Mouse (Mus musculus) limb, embryonic 15.5 days (tissue): ENCODE data around the gene Lrrc7. TPM values are rescaled to one million over a fixed set of nuclear protein-coding genes. Genes with fewer than 3 reads are reported as not detected.

Experiments
- ATAC-seq: fragments of 200-750 bp; cut with Nextera tagmentation; 2 replicates; pipeline ENCODE4 v1.8.0; 2017; ENCODE audit warnings: low read depth, moderate TSS enrichment; ENCODE audit not compliant: insufficient number of reproducible peaks, low FRiP score, low TSS enrichment
- H3K27ac ChIP-seq: fragments of 300-500 bp; sonication (generic); 2 replicates; pipeline ENCODE4 v1.5.1; 2015; ENCODE audit warnings: moderate library complexity, mild to moderate bottlenecking, inconsistent platforms
- H3K27me3 ChIP-seq: fragments of 300-500 bp; sonication (generic); 2 replicates; pipeline ENCODE4 v1.6.1; 2015; ENCODE audit warnings: inconsistent platforms
- H3K36me3 ChIP-seq: fragments of 300-500 bp; sonication (generic); 2 replicates; pipeline ENCODE4 v1.6.1; 2015; ENCODE audit warnings: inconsistent platforms
- H3K4me1 ChIP-seq: fragments of 300-500 bp; sonication (generic); 2 replicates; pipeline ENCODE4 v1.6.1; 2015; ENCODE audit warnings: inconsistent platforms
- H3K4me2 ChIP-seq: fragments of 300-500 bp; sonication (generic); 2 replicates; pipeline ENCODE4 v1.6.1; 2015; ENCODE audit warnings: mild to moderate bottlenecking, inconsistent platforms
- H3K4me3 ChIP-seq: fragments of 300-500 bp; sonication (generic); 2 replicates; pipeline ENCODE4 v1.5.1; 2015; ENCODE audit warnings: mild to moderate bottlenecking, inconsistent platforms
- H3K9ac ChIP-seq: fragments of 300-500 bp; sonication (generic); 2 replicates; pipeline ENCODE4 v1.6.1; 2015; ENCODE audit warnings: inconsistent platforms
- H3K9me3 ChIP-seq: fragments of 300-500 bp; sonication (generic); 2 replicates; pipeline ENCODE4 v1.6.1; 2016; ENCODE audit warnings: inconsistent platforms
- WGBS: fragments of 180-500 bp; shearing (Covaris S2); methylation state at CpG from one replicate; pipeline ENCODE4 v1.1.7; 2015; 5-methylcytosine and 5-hydroxymethylcytosine counted together
- polyA plus RNA-seq: library from polyadenylated mRNA; unstranded; fragments of >200 nt; fragmentation: Nextera tagmentation; extraction: Ambion mirVana; gene quantifications from 2 replicates; pipeline ENCODE4 v1.2.1, GENCODE M21; 2015

Lrrc7 gene
- polyA plus RNA-seq, 1 experiment from 2014 or later: 1.2 TPM

DNA sequence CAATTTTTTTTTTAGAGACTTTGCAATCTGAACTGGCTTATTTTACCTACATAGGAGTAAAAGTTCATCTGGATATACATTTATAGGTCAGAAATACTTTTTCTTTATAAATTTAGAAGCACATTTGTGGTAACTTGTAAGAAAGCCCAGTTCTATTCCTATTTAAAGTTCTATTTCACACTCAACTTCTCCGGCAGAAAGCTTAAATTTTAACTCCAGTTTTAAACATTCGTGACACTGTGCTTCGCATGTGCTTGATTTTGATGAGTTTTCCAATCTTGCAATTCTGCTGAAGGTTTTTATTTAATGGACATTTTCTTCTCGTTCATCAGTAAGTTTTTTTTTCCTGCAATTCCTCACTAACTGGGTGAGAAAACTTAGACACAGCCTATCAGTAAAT is 205.8 kb downstream of the Lrrc7 start:
- no peaks in the 10 kb centered on the region for H3K36me3 ChIP-seq
- ATAC-seq: no peak
- H3K9ac ChIP-seq: no peak overlapping the region
- no peak overlapping the region for H3K4me2 ChIP-seq
- 88% methylated on average over 4 of the region's 4 CpGs for WGBS
- H3K27ac ChIP-seq: no peak overlapping the region
- no peak overlapping the region for H3K4me3 ChIP-seq
- no peaks in the 10 kb centered on the region for H3K9me3 ChIP-seq
- no peaks in the 10 kb centered on the region for H3K27me3 ChIP-seq
- H3K4me1 ChIP-seq: no peaks in the 10 kb centered on the region

DNA sequence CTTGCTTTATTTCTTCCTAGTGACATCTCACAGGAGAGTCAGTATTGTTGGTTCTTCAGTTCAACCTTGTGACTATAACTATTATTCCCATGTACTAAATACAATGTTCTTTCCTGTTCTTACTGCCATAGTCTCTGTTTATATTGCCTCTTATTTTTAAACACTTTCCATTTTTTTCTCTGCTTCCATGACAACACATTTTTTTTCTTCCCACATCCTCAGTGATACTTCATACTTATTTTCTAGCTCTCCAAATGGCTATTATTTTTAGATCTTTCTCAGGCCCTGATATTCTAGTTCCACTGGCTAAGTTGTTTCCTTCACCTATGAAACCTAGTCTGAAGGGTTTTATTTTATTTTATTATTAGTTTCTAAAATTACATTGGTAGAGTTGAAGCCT is 221.2 kb downstream of the Lrrc7 start:
- no peak for ATAC-seq

DNA sequence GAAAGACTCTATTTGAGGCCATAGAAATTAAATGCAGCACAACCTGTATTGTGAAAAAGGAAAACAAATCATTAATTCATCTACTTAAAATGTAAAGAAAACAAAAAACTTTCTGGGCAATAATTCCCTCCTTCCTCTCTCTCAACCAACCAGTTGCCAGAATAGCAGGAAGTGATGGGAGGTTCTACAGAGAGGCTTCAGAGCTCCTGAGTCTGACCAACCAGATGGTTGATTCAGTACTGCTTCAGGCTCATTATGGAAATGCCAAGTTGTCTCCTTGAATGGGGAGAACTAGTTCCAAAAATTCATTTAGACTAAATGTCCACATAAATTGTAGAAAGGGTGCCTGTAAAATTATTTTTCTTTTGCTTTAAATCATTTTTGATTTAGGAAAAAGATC is 231.9 kb downstream of the Lrrc7 start:
- no peak for ATAC-seq
- Histone ChIP-seq H3K36me3 (no peaks in the 10 kb centered on the region), H3K4me1 (no peaks in the 10 kb centered on the region), H3K4me3 (no peak overlapping the region), H3K4me2 (no peak overlapping the region), H3K9me3 (no peaks in the 10 kb centered on the region), H3K27ac (no peak overlapping the region), H3K9ac (no peak overlapping the region), H3K27me3 (no peaks in the 10 kb centered on the region)

More for the DNA sequence above, 221.2 kb downstream of the Lrrc7 start:
- no peak overlapping the region for H3K27ac ChIP-seq
- H3K36me3 ChIP-seq: no peaks in the 10 kb centered on the region
- no peaks in the 10 kb centered on the region for H3K27me3 ChIP-seq
- H3K4me2 ChIP-seq: no peak overlapping the region
- no peak overlapping the region for H3K9ac ChIP-seq
- no peaks in the 10 kb centered on the region for H3K9me3 ChIP-seq
- no peak overlapping the region for H3K4me3 ChIP-seq
- H3K4me1 ChIP-seq: no peaks in the 10 kb centered on the region

DNA sequence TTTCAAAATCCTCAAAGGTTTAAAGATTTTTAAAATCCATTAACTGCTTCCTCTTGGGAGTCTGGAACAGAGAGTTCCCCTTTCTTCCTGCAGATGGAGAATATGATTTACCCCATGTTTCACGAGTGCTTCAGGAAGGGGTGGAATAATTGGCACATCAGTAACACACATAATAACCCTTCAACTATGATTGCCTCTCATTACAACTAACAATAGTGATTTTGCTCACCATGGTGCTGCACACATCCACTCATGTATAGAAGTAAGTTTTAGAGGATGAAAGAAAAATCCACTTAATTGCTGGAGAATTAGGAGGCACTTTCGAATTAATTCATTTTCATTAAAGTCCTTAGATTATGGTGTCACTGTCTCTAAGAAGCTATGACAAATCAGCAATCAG is 251.6 kb downstream of the Lrrc7 start:
- no peak overlapping the region for H3K4me3 ChIP-seq
- H3K4me2 ChIP-seq: no peak overlapping the region
- H3K9ac ChIP-seq: no peak overlapping the region
- 41% methylated on average over 2 of the region's 2 CpGs for WGBS
- H3K27me3 ChIP-seq: no peaks in the 10 kb centered on the region
- ATAC-seq: no peak
- H3K4me1 ChIP-seq: no peaks in the 10 kb centered on the region
- no peak overlapping the region for H3K27ac ChIP-seq
- no peaks in the 10 kb centered on the region for H3K9me3 ChIP-seq
- H3K36me3 ChIP-seq: no peaks in the 10 kb centered on the region

DNA sequence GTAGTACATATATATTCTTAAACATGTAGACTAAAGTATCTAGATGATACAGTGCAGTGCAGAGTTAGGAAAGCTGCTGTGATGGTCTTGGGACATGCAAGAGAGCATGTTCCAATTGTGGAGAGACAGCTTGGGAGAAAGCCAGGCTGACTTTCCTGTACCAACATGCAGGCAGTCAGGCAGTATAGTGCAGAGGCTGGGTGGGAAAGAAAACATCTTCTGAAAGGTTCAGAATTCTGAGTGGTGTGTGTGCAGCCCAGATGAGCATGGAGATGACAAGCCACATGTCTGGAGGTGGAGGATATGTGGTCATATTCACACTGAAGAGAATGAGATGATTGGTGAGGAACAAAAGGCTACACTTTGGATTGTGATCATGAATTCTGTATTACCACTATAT is 254.6 kb downstream of the Lrrc7 start:
- H3K27ac ChIP-seq: no peak overlapping the region
- ATAC-seq: no peak
- no peaks in the 10 kb centered on the region for H3K4me1 ChIP-seq
- no peak overlapping the region for H3K9ac ChIP-seq
- H3K36me3 ChIP-seq: no peaks in the 10 kb centered on the region
- H3K27me3 ChIP-seq: no peaks in the 10 kb centered on the region
- H3K4me2 ChIP-seq: no peak overlapping the region
- no peak overlapping the region for H3K4me3 ChIP-seq
- H3K9me3 ChIP-seq: no peaks in the 10 kb centered on the region

DNA sequence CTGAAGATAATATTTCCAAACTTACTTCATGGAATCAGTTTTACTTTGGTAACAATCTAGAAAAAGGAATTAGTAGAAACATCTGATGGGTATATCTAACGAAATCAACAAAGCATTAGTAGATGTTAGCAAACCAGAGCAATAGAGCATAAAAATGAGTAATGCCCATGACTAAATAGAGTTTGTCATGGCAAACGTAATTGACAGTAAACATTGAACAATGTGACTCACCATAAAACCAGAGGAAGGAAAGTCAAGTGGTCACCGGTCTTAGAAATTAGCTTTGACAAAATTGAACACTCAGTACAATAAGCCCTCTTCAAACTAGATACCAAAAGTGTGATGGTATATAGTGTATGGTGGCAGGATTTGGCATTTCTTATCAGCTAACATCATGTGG is 263.3 kb downstream of the Lrrc7 start:
- H3K4me3 ChIP-seq: no peak overlapping the region
- WGBS: 82% methylated on average over 3 of the region's 3 CpGs
- no peaks in the 10 kb centered on the region for H3K36me3 ChIP-seq
- ATAC-seq: no peak
- H3K27me3 ChIP-seq: no peaks in the 10 kb centered on the region
- no peak overlapping the region for H3K9ac ChIP-seq
- no peaks in the 10 kb centered on the region for H3K9me3 ChIP-seq
- H3K4me2 ChIP-seq: no peak overlapping the region
- H3K27ac ChIP-seq: no peak overlapping the region
- no peaks in the 10 kb centered on the region for H3K4me1 ChIP-seq

DNA sequence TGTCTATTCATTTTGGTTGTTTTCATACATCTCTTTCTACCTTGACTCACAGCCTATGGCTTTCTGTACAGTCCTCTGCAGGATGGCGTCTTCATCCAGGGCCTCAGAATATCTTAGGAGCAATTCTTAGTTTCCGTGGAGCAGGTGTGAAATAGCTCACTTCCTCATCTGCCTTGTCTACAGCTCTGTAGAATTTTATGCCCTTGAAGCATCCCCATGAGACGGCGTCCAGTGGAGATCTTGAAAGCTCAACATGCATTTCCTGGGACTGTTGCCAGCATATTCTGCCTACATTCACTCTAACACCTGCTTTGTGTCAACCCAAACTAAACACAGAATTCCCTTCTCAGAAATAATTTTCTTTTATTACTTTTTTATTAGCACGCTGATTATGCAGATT is 267.0 kb downstream of the Lrrc7 start:
- H3K9ac ChIP-seq: no peak overlapping the region
- H3K9me3 ChIP-seq: no peaks in the 10 kb centered on the region
- no peaks in the 10 kb centered on the region for H3K36me3 ChIP-seq
- 52% methylated on average over 5 of the region's 5 CpGs for WGBS
- no peaks in the 10 kb centered on the region for H3K4me1 ChIP-seq
- no peak overlapping the region for H3K4me2 ChIP-seq
- no peak overlapping the region for H3K4me3 ChIP-seq
- H3K27me3 ChIP-seq: no peaks in the 10 kb centered on the region
- no peak for ATAC-seq
- no peak overlapping the region for H3K27ac ChIP-seq

DNA sequence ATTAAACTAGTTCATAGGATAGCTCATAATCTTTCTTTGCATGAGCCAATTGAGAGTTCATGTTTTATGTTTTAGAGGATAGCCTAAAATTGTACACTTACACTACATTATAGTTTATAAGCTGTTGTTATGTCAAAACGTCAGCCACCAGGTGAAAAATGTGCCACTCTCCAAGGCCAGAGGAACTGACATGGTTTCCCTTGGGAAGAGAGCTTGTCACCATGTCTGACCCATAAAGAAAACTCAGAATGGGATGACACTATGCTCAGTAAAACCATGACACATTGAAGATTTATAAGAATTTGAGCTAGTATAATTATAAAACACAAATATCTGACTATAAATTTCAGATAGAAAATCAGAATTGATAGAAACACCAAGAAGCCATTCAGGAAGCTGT is 277.6 kb downstream of the Lrrc7 start:
- H3K27me3 ChIP-seq: no peaks in the 10 kb centered on the region
- H3K4me3 ChIP-seq: no peak overlapping the region
- no peak overlapping the region for H3K4me2 ChIP-seq
- no peaks in the 10 kb centered on the region for H3K36me3 ChIP-seq
- no peak overlapping the region for H3K27ac ChIP-seq
- ATAC-seq: no peak
- WGBS: 40% methylated on average over 1 of the region's 1 CpGs
- no peaks in the 10 kb centered on the region for H3K4me1 ChIP-seq
- no peak overlapping the region for H3K9ac ChIP-seq
- H3K9me3 ChIP-seq: no peaks in the 10 kb centered on the region

DNA sequence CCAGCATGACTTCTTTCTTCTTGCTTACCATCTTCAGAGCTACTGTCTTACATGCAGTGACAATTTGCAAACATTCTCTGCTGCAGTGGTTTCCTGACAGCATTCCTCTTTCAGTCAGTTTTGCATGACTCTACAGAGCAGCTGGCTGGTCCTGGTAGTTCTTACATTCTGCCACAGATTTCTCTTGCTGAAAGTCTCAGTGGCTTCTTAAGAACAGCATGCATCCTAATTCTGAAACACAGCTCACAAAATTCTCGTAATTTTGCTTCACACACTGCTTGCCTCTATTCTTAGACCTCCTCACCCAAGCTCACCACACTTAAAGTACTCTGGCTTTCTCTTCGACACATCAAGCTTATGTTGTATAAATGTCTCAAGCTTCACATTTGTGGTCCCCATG is 283.4 kb downstream of the Lrrc7 start:
- Histone ChIP-seq H3K9me3 (no peaks in the 10 kb centered on the region), H3K27me3 (no peaks in the 10 kb centered on the region)
- 65% methylated on average over 2 of the region's 2 CpGs for WGBS

DNA sequence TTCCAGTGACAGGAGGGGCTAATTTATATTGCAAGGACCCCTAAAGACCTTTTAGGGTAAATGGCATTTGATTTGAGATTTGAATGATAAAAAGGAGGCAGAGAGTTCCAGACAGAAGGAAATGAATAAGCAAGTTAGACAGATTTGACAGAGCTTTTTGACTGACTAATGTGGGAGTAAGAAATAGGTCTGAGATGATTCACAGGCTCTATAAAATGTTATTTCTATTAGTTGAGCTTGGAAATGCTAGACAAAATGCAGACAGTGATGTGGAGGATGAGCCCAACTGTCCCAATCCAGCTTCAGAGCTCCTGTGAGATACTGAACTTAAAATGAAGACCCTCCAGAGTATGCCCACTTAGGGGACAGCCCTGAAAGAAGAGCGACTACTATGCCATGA is 289.3 kb downstream of the Lrrc7 start:
- Histone ChIP-seq H3K27me3 (no peaks in the 10 kb centered on the region), H3K4me2 (no peak overlapping the region), H3K36me3 (no peaks in the 10 kb centered on the region), H3K4me1 (no peaks in the 10 kb centered on the region), H3K9me3 (no peaks in the 10 kb centered on the region), H3K9ac (no peak overlapping the region), H3K4me3 (no peak overlapping the region), H3K27ac (no peak overlapping the region)
- ATAC-seq: no peak
- 72% methylated on average over 1 of the region's 1 CpGs for WGBS

More for the DNA sequence above, 283.4 kb downstream of the Lrrc7 start:
- Histone ChIP-seq H3K4me2 (no peak overlapping the region), H3K36me3 (no peaks in the 10 kb centered on the region), H3K27ac (no peak overlapping the region), H3K4me1 (no peaks in the 10 kb centered on the region), H3K9ac (no peak overlapping the region), H3K4me3 (no peak overlapping the region)
- ATAC-seq: no peak

DNA sequence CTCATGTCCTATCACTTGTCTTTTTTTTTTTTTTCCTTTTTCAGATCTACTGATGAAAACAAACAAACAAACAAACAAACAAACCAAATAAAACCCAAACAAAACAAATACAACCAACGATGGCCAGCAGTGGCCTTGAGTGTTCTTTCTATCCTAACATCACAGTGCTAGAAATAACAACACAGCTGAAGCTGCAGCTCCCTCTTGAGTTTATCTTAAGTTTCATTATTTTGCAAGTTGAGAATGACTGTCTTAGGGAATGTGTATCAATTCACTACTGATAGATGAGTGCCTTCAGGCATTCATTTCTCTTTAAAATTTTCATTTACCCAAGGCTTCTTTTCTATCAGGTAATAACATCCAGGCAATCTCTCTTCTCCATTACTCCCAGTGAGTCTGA is 291.1 kb downstream of the Lrrc7 start:
- 57% methylated on average over 1 of the region's 1 CpGs for WGBS
- H3K9ac ChIP-seq: no peak overlapping the region
- H3K36me3 ChIP-seq: no peaks in the 10 kb centered on the region
- H3K9me3 ChIP-seq: no peaks in the 10 kb centered on the region
- no peak overlapping the region for H3K4me2 ChIP-seq
- no peak overlapping the region for H3K27ac ChIP-seq
- H3K27me3 ChIP-seq: no peaks in the 10 kb centered on the region
- H3K4me3 ChIP-seq: no peak overlapping the region
- no peak for ATAC-seq
- no peaks in the 10 kb centered on the region for H3K4me1 ChIP-seq

DNA sequence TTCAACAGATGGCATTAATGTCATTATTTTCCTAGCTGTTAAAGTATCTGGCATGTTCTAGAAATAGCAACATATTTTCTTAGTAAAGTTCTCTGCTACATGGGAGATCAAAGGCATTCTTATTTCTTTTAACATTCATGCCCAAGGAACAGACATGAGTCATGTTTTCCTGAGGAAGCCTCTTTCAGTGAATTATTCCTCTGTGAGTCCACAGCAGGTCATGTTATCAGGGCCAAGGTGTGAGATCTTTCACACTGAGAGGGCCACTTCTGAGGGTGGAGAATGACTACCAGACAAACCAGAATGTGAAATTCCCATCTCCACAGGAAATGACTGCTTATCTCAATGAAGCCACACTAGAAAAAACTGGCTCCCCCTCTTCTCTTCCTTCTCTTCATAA is 309.4 kb downstream of the Lrrc7 start:
- no peak overlapping the region for H3K4me3 ChIP-seq
- no peak overlapping the region for H3K4me2 ChIP-seq
- no peak for ATAC-seq
- H3K36me3 ChIP-seq: no peaks in the 10 kb centered on the region
- H3K27ac ChIP-seq: no peak overlapping the region
- H3K4me1 ChIP-seq: no peaks in the 10 kb centered on the region
- H3K9ac ChIP-seq: no peak overlapping the region
- H3K27me3 ChIP-seq: no peaks in the 10 kb centered on the region
- no peaks in the 10 kb centered on the region for H3K9me3 ChIP-seq

DNA sequence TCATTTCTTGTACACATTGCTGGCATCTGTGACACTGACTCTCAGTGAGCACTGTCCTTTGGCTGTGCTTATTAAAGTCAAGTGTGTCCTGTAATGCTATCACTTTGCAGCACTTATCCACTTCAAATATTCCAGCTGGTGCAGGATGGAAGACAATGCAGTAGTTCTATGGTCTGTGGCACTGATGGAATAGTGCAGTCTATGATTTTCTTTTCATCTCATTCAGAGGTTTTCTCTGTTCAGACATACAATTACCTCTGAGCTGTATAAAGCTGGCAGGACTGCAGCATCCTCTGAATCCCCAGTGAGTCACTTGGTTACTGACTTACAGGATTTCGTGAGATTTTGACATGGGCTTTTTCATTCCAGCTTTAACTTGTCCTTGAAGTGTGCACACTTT is 314.3 kb downstream of the Lrrc7 start:
- WGBS: 72% methylated on average over 1 of the region's 1 CpGs
- no peaks in the 10 kb centered on the region for H3K27me3 ChIP-seq
- H3K9me3 ChIP-seq: no peaks in the 10 kb centered on the region
- H3K4me3 ChIP-seq: no peak overlapping the region
- no peak overlapping the region for H3K9ac ChIP-seq
- no peaks in the 10 kb centered on the region for H3K36me3 ChIP-seq
- no peak overlapping the region for H3K4me2 ChIP-seq
- H3K4me1 ChIP-seq: no peaks in the 10 kb centered on the region
- no peak for ATAC-seq
- no peak overlapping the region for H3K27ac ChIP-seq
